Mouse (Mus musculus) liver, embryonic 12.5 days (tissue): ENCODE results near the gene Slc35a2. TPM values are rescaled to one million over a fixed set of nuclear protein-coding genes. Genes with fewer than 3 reads are reported as not detected.

Experiments
- ATAC-seq: fragments of 200-750 bp; cut with Nextera tagmentation; 2 replicates; pipeline ENCODE4 v1.8.0; 2017; ENCODE audit warnings: moderate number of reproducible peaks, mild to moderate bottlenecking, moderate library complexity
- H3K27ac ChIP-seq: fragments of 300-500 bp; sonication (generic); 2 replicates; pipeline ENCODE4 v1.5.1; 2016; ENCODE audit warnings: mild to moderate bottlenecking
- H3K27me3 ChIP-seq: fragments of 300-500 bp; sonication (generic); replicated peaks from 2 replicates; pipeline ENCODE4 v1.6.1; 2016; ENCODE audit warnings: mild to moderate bottlenecking, moderate library complexity
- H3K36me3 ChIP-seq: fragments of 300-500 bp; sonication (generic); 2 replicates; pipeline ENCODE4 v1.6.1; 2016; ENCODE audit warnings: mild to moderate bottlenecking, moderate library complexity
- H3K4me1 ChIP-seq: fragments of 300-500 bp; sonication (generic); 2 replicates; pipeline ENCODE4 v1.6.1; 2016
- H3K4me2 ChIP-seq: fragments of 300-500 bp; sonication (generic); 2 replicates; pipeline ENCODE4 v1.6.1; 2016; ENCODE audit warnings: mild to moderate bottlenecking, moderate library complexity
- H3K4me3 ChIP-seq: fragments of 300-500 bp; sonication (generic); 2 replicates; pipeline ENCODE4 v1.5.1; 2016; ENCODE audit warnings: mild to moderate bottlenecking, moderate library complexity
- H3K9ac ChIP-seq: fragments of 300-500 bp; sonication (generic); 2 replicates; pipeline ENCODE4 v1.6.1; 2016; ENCODE audit warnings: mild to moderate bottlenecking, moderate library complexity
- H3K9me3 ChIP-seq: fragments of 300-500 bp; sonication (generic); replicated peaks from 2 replicates; pipeline ENCODE4 v1.6.1; 2016; ENCODE audit warnings: mild to moderate bottlenecking, moderate library complexity
- WGBS: fragments of 180-500 bp; shearing (Covaris S2); methylation state at CpG from one replicate; pipeline ENCODE4 v1.1.7; 2016; ENCODE audit not compliant: insufficient replicate concordance; 5-methylcytosine and 5-hydroxymethylcytosine counted together
- polyA plus RNA-seq: library from polyadenylated mRNA; unstranded; fragments of >200 nt; fragmentation: Nextera tagmentation; extraction: Ambion mirVana; gene quantifications from 2 replicates; pipeline ENCODE4 v1.2.1, GENCODE M21; 2016

Gene Slc35a2
- 19.7 and 23.1 TPM in 2 replicates for polyA plus RNA-seq

DNA sequence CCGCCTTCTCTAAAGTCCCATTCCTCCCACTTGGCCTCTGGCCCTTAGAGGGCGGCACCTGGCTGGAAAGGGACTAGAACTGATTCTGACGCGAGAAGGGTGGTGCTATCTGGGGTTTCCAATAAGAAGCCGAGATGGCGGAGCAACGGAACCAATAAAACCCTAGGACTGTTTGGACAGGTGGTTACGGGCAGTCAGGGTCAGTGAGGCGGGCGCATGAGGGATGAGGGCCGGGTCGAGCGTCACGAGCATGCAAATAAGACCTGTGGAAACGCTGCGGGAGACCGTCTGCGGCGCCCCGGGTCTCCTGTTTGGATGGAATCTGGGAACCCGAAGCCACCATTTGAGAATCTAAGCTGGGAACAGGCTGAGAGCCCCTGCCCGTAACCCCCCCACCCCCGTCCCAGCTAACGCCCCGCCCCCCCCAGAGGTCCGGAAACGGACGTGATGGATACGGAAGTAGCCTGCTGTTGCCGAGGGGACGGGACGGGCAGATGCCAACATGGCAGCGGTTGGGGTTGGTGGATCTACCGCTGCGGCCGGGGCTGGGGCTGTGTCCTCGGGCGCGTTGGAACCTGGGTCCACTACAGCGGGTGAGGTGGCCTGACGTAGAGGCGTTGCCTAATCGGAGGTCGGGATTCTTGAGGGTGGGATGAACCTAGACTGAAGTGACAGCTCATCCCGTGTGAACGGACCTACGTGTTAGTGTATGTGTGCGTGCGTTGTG, at the start of gene Slc35a2:
Slc35a2 (plus strand) TSS at position 188 of the 727 bp plus-strand sequence.
- Histone ChIP-seq H3K4me2 (peak within 1 kb of the TSS; percentile 74), H3K27me3 (no peaks in the 10 kb centered on the region), H3K9me3 (no peaks in the 10 kb centered on the region), H3K27ac (peak within 1 kb of the TSS; percentile 76), H3K4me1 (peaks cover 21% of the 10 kb centered on the region), H3K9ac (peak within 1 kb of the TSS; percentile 65), H3K36me3 (peaks cover 6% of the 10 kb centered on the region; the same call in 1 of the 2 replicates), H3K4me3 (peak within 1 kb of the TSS; percentile 74)
- WGBS: 5% methylated on average over 46 of the region's 49 CpGs
- peak; percentile 92 for ATAC-seq

DNA sequence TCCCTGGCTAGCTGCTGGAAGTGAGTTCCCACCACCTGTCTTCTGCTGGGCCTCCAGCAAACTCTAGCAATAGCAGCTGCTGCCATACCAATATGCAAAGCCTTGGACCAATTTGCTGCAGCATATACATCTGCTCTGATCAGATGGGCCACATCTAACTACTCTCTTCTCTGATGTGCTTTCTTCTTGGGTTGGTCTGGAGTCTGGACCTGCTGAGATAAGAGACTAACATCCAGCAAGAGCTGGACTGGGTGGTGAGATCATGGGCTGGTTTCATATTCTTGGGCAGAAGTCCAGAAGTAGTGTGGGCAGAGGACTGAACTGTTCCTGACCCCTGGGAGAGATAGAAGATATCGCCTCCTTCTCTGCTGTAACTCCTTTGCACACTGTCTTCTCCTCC, 46.7 kb upstream of the Slc35a2 start:
- Histone ChIP-seq H3K27me3 (no peaks in the 10 kb centered on the region), H3K4me1 (peaks cover 57% of the 10 kb centered on the region), H3K36me3 (no peaks in the 10 kb centered on the region), H3K27ac (peak overlapping the region; percentile 94), H3K9me3 (no peaks in the 10 kb centered on the region), H3K4me2 (peak overlapping the region; percentile 51), H3K9ac (peak overlapping the region; percentile 48), H3K4me3 (no peak overlapping the region)
- peak; percentile 70 for ATAC-seq
- WGBS: 38% methylated on average over 1 of the region's 1 CpGs

DNA sequence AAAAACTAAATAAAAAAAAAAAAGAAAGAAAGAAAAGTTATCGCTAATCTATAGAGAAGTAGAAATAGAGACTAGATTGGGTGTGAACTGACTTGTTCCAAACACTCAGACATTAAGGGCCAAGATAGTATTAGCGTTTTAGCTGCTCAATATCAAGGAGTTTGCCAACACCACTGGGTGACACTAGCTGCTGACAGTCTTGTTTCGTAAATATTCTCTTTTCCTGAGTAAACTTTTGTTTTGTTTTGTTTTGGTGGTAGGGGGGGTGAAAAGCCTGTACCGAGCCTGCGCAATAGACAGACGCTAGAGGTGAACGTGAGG, 43.0 kb upstream of the Slc35a2 start:
- Histone ChIP-seq H3K9ac (peak overlapping the region; percentile 31; the same call in 1 of the 2 replicates), H3K4me1 (peaks cover 64% of the 10 kb centered on the region)

DNA sequence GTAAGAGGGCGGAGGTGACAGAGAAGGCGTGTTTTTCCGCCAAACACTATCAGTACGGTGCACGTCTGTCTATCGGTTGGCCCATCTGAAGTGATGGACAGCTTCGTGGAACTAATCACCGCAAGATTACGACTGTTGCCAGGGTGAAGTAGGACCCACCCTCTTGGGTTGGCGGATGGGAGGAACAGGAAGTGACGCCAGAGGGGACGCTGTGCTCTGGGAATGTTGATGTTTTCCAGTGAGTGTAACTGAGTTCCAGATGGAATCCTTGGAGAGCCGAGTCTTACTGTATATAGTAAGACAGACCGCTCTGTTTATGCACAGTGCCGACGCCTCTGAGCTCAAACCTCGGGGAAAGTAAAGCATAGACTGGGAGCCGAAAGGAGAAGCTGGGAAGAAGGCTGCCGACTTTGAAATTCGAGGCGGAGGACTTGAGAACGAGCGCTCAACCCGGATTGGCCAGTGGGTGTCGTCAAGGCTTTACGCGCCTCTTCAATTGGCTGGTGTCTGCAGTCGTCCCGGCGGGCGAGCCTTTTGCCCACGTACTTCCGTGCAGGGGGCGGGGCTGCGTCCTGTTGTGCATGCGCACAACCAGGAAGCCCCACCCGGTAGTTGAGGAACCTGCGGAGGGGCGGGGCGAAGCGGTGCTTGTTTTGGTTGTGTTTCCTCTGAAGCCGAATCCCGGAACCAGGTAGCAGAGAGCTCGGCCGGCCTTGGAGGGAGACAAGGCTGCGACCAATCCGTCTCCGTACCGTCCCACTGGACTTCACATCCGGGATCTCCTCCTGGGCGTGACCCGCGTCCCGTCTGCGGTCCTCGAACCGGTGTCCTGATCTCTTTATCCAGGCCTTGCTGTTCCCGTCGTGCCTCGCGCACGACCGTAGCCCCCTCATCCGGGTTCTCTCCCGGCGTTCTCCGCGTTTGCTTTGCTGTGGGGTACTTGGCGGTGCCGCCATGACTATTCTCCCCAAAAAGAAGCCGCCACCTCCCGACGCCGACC, 42.4 kb upstream of the Slc35a2 start, which contains the start of gene Otud5:
Otud5 (plus strand) TSS at position 202 of the 1,000 bp plus-strand sequence.
- ATAC-seq: peak; percentile 92

More for the DNA sequence above, 43.0 kb upstream of the Slc35a2 start:
- Histone ChIP-seq H3K36me3 (peaks cover 21% of the 10 kb centered on the region), H3K9me3 (no peaks in the 10 kb centered on the region), H3K27me3 (no peaks in the 10 kb centered on the region), H3K4me2 (peak overlapping the region; percentile 73), H3K27ac (peak overlapping the region; percentile 79), H3K4me3 (peak overlapping the region; percentile 85)
- no peak for ATAC-seq
- WGBS: 8% methylated on average over 7 of the region's 7 CpGs

DNA sequence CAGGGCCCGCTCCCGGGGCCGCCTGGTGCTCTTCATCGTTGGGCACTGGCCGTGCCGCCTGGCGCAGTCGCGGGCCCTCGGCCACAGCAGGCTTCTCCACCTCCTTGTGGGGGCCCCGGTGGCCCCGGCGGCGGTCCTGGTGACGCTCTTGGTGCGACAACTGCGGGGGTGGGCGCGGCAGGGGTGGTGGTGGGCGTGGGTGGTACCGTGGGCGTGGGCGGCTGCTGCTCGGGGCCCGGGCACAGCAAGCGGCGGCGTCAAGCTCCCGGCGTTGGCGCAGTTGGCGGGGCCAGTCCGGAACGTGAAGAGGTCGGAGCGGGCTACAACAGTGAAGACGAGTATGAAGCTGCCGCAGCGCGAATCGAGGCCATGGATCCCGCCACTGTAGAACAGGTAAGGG, 41.5 kb upstream of the Slc35a2 start:
- Histone ChIP-seq H3K4me3 (peak overlapping the region; percentile 85), H3K27ac (peak overlapping the region; percentile 97), H3K9me3 (no peaks in the 10 kb centered on the region), H3K4me2 (peak overlapping the region; percentile 73), H3K27me3 (no peaks in the 10 kb centered on the region), H3K9ac (peak overlapping the region; percentile 92), H3K4me1 (peaks cover 61% of the 10 kb centered on the region), H3K36me3 (peaks cover 28% of the 10 kb centered on the region)
- ATAC-seq: no peak
- WGBS: 10% methylated on average over 42 of the region's 42 CpGs

More for the DNA sequence above, 42.4 kb upstream of the Slc35a2 start, which contains the start of gene Otud5:
- Histone ChIP-seq H3K4me3 (peak within 1 kb of the TSS; percentile 85), H3K9ac (peak within 1 kb of the TSS; percentile 92), H3K27me3 (no peaks in the 10 kb centered on the region), H3K27ac (peak within 1 kb of the TSS; percentile 97), H3K4me2 (peak within 1 kb of the TSS; percentile 73), H3K4me1 (peaks cover 64% of the 10 kb centered on the region), H3K36me3 (peaks cover 22% of the 10 kb centered on the region), H3K9me3 (no peaks in the 10 kb centered on the region)
- WGBS: 4% methylated on average over 68 of the region's 74 CpGs

DNA sequence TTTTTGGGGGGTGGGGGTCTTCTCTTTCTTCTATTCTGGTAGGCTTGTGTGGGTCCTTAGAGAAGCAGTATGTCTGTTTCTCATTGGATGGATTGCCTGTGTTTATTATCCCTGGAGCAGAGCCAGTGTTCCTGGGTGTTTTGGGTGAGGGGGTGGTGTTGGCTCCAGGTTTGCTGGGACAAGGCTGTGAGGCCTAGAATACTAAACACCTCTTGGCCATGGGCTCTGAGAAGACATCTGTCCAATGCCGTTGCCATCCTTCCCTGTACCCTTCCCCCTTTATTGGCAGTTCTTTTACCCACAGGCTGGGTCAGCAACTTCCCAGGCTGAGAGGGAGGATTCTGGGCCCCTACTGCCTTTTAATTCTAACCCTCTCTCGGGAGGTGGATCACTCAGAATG, 36.0 kb upstream of the Slc35a2 start:
- 74% methylated on average over 2 of the region's 2 CpGs for WGBS
- no peak overlapping the region for H3K9ac ChIP-seq

DNA sequence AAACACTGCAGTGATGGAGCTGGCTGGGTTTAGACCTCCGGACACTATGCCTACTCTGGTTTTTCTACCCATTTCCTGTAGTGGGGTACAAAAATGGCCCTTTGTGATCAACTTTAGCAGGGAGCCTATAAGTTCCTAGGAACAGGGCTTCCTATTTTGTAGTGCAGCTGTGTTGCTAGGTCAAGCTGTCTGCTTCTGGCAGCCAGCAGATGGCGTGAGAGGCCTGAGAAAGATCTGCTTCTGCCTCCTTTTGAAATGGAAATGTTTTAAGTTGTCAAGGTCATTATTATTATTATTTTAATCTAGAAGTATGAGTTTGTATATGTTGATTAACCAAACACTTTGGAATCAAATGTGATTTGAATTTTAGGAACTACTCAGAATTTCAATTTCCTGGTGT, 29.2 kb upstream of the Slc35a2 start:
- H3K9me3 ChIP-seq: no peaks in the 10 kb centered on the region
- H3K4me1 ChIP-seq: peaks cover 9% of the 10 kb centered on the region
- WGBS: 13% methylated on average over 2 of the region's 2 CpGs
- H3K36me3 ChIP-seq: peaks cover 71% of the 10 kb centered on the region
- no peaks in the 10 kb centered on the region for H3K27me3 ChIP-seq
- H3K4me3 ChIP-seq: no peak overlapping the region
- ATAC-seq: no peak
- H3K27ac ChIP-seq: no peak overlapping the region
- no peak overlapping the region for H3K9ac ChIP-seq
- H3K4me2 ChIP-seq: no peak overlapping the region

More for the DNA sequence above, 36.0 kb upstream of the Slc35a2 start:
- no peak overlapping the region for H3K4me3 ChIP-seq
- no peak for ATAC-seq
- H3K36me3 ChIP-seq: peaks cover 73% of the 10 kb centered on the region
- H3K4me1 ChIP-seq: peaks cover 31% of the 10 kb centered on the region
- H3K4me2 ChIP-seq: no peak overlapping the region
- H3K9me3 ChIP-seq: no peaks in the 10 kb centered on the region
- H3K27me3 ChIP-seq: no peaks in the 10 kb centered on the region
- no peak overlapping the region for H3K27ac ChIP-seq

DNA sequence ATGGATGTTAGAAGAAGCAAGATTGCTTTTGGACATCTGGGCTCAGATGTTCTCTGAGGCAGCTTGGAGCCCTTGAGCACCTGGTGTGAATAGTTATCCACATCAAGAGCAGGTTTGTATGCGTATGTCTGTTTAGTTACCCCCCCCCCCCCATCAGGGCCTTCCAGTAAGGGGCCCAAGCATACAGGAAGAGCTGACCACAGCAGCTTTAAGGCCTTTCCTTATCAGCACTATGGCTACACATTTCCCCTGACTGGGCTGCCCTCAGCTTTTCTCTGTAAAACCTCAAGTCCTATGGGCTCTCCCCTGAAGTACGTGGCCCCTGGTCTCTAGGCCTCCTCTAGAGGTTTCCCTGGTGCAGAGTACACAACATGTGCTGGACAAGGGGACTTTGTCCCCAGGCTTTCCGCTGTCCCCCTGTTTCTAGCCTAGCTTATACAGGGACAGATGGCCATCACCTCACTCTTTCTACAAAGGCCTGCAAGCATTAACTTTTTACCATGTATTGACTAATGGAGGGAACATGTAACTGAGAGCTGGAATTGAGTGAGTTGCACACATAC, 24.6 kb upstream of the Slc35a2 start:
- 34% methylated on average over 3 of the region's 3 CpGs for WGBS
- peaks cover 33% of the 10 kb centered on the region for H3K4me1 ChIP-seq
- H3K27me3 ChIP-seq: no peaks in the 10 kb centered on the region
- no peak overlapping the region for H3K4me3 ChIP-seq
- H3K9me3 ChIP-seq: no peaks in the 10 kb centered on the region
- H3K9ac ChIP-seq: no peak overlapping the region
- H3K36me3 ChIP-seq: peaks cover 43% of the 10 kb centered on the region
- peak; percentile 54 for ATAC-seq
- no peak overlapping the region for H3K4me2 ChIP-seq
- peak overlapping the region; percentile 45 for H3K27ac ChIP-seq

DNA sequence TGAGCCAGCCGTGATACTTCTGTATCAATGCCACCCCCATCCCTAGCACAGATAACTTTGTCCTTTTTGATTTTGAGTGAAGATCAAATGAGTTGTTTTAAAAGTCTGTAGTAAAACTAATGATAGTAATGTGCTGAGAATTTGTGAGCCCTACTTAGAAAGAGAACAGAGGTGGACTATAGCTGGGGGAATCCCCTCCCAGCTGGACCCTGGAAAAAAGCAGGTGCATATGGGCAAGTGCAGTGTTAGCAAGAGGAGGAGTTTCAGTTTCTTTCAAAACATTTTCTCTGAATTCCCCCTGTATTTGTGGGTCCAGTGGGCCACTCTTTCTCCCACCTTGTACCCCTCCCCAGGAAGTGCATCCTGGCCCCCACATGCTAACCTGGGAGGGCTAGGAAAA, 20.6 kb upstream of the Slc35a2 start:
- H3K27ac ChIP-seq: no peak overlapping the region

DNA sequence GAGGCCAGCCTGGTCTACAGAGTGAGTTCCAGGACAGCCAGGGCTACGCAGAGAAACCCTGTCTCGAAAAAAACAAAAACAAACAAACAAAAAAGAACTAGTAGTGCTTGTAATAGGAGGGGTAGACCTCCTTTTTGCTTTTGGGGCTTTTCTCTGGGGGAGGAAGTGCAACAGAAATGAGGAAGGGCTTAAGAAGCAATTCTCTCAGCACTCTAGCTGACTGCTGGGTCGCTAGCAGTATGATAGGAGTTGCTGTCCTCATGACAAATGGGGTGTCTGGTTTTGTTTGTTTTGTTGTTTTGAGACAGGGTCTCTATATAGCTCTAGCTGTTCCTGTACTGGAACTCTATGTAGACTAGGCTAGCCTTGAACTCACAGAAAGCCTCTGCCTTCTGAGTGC, 19.3 kb upstream of the Slc35a2 start:
- Histone ChIP-seq H3K27me3 (no peaks in the 10 kb centered on the region), H3K36me3 (peaks cover 34% of the 10 kb centered on the region), H3K27ac (no peak overlapping the region; the same call in 1 of the 2 replicates), H3K4me1 (peaks cover 34% of the 10 kb centered on the region), H3K9ac (no peak overlapping the region), H3K4me3 (no peak overlapping the region), H3K9me3 (no peaks in the 10 kb centered on the region), H3K4me2 (no peak overlapping the region)
- ATAC-seq: no peak
- WGBS: 51% methylated on average over 3 of the region's 3 CpGs

More for the DNA sequence above, 20.6 kb upstream of the Slc35a2 start:
- Histone ChIP-seq H3K4me3 (no peak overlapping the region), H3K4me1 (peaks cover 43% of the 10 kb centered on the region), H3K36me3 (peaks cover 38% of the 10 kb centered on the region), H3K9ac (no peak overlapping the region), H3K27me3 (no peaks in the 10 kb centered on the region), H3K4me2 (no peak overlapping the region), H3K9me3 (no peaks in the 10 kb centered on the region)
- no peak for ATAC-seq
- 74% methylated on average over 1 of the region's 1 CpGs for WGBS

DNA sequence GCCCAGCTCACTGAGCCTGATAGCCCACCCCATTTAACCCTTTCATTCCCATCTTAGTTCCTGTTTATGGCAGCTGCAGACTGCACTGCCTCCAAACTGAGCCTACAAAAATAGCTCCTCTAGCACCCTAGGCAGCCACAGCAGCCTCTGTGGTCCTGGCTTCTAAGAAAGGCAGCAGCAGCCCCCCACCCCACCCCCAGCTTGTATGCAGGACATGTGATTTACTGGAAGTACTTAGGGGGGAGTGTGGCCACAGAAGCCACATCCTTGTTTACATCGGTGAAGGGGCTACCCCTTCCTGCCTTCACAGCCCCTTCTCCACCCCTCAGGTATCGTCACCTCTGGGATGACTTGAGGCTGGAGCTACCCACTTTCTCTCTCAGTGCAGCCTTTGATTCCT, 18.5 kb upstream of the Slc35a2 start:
- Histone ChIP-seq H3K9ac (no peak overlapping the region), H3K4me3 (no peak overlapping the region), H3K27me3 (no peaks in the 10 kb centered on the region), H3K9me3 (no peaks in the 10 kb centered on the region), H3K36me3 (peaks cover 37% of the 10 kb centered on the region), H3K4me1 (peaks cover 26% of the 10 kb centered on the region), H3K4me2 (no peak overlapping the region), H3K27ac (no peak overlapping the region)
- ATAC-seq: no peak
- WGBS: 31% methylated on average over 2 of the region's 2 CpGs
